Mouse (Mus musculus): ENCODE results near the gene Kcnip4.

Kcnip4 gene

DNA sequence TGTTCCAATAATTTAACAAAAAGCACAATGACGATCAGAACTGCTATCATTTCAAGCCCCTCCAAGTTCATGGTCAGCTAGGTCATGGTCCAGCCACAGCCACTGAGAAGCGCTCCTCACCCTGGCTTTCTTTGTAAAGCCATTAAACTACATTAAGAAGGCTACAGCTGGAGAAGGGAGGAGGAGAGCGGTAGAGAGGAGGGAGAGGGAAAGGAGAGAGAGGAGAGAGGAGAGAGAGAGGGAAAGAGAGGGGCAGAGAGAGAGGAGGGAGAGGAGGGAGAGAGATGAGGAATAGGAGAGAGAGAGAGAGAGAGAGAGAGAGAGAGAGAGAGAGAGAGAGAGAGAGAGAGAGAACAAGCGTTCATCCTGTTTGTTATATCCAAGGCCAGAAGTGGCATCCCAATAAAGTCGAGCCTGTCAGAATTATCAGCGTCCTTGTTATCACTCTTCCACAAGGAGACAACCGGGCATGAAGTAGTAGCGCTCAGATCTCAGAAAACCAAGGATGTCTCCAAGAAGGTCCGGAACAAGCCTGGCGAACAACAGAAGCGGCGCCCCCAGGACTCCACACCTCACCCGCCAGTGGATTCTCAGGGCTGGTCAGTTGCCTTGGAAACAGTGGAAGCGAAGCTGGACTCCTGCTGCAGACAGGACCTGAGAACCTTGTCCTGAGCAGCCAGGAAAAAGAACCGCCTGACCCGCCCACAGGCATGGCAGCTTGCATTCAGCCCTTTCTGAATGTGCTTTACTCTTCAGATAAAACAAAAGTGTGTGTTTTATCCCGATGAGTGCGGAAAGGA lies 635.1 kb downstream of the Kcnip4 start:
- DNase-seq (ENCODE audit: low spot score in 2 of 2): no peak

DNA sequence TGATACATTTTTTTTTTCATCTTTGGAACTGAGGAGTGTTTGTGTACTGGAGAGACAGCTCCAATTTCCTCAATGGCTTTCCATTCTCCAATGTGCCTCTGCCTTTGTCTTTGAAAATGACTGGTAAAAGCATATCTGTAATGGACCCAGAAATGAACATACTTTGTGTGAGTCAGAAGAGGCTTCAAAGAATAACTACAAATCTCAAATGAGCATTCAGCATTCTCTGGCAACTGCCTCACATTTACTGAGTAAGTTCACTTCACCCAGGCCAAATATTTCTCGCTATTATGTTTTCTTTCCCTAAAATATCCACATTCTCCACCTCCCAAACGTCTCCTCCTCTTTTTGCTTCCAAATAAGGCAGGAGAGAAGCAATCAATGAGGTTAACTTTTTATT lies 646.6 kb downstream of the Kcnip4 start:
- DNase-seq (ENCODE audit: low spot score in 2 of 2): no peak

DNA sequence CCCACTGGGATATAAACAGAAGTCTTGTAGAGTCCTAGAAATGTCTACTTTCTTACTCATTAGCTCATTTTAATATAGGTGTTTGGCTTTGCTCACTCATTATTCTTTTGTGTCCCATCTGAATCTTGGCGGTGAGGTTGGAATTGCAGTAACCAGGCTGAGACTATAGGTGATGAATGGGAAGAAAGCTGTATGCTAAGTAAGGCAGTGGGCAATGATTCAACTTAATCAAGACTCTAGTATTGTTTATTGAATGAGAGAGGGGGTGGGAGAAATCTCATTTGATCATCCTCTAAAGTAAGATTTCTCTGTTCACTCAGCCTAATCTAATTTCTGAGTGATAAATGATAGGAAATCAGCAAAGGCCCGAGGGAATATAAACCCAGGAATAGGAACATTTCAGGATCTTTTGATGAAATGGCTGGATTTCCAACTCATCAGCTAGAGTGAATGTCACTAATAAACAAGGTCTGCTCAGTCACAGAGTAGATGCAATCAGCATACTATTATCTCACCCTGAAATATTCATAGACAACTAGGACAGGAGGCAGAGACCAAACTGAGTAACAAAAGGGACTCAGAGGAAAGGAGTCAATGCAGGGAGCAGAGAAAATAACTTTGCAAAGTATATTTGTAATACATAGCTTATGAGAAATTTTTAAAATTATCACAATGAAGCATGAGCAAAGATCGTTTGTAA lies 660.3 kb downstream of the Kcnip4 start:
- DNase-seq (ENCODE audit: low spot score in 2 of 2): no peak

DNA sequence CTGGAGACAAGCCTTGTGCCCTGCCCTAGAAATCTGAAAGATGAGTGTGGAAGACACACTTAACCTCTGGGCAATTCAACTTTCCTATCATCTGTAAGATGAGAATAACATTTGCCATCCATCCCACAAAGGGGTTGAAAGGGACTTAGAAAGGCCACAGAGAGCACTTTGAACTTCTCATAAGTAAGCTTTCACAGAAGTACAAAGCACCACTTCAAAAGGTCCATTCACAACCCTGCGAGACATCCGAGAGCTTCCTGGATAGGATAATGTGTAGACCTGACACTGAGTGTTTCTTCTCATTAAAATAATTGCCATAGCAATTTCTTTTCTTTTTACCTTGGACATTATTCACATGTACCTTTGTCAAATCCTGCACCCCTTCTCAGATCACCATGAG lies 683.7 kb downstream of the Kcnip4 start:
- no peak for DNase-seq (ENCODE audit: low spot score in 2 of 2)

DNA sequence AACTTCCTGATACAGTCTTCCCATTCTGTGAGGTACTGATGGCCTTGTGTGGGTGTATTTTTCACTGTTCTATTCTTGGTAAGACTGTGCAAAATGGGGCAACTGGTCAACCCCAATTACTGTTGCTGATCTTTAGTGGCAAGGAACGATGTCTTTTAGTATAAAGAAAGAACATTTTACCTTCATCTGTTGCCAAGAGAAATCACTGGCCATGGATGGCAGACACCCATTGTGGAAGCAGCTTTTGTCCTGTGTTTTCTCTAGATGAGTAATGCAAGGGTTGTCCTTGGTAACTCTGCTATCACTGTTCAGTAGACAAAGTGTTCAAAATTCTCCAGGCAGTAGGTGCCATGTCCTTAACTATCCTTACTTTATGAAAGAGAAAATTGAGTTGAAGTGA lies 729.2 kb downstream of the Kcnip4 start:
- DNase-seq (ENCODE audit: low spot score in 2 of 2): no peak

DNA sequence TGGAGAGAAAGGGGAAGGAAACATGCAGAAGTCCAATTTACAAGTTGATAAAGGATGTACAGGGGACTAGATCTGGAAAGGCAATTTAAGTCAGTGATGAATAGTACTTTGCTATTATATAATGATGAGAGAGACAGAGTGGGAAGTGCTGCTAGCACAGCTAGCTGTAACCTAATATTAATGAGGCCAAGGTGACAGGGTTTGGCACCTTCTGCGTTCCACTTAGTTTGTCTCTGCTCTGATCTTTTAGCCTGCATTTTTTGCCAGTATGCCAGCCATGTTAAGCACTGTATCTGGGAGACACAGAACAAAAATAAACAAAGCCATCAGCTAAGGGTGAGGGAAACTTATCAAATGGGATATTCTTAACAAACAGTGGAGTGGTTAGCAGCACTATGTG lies 745.3 kb downstream of the Kcnip4 start:
- DNase-seq (ENCODE audit: low spot score in 2 of 2): no peak

DNA sequence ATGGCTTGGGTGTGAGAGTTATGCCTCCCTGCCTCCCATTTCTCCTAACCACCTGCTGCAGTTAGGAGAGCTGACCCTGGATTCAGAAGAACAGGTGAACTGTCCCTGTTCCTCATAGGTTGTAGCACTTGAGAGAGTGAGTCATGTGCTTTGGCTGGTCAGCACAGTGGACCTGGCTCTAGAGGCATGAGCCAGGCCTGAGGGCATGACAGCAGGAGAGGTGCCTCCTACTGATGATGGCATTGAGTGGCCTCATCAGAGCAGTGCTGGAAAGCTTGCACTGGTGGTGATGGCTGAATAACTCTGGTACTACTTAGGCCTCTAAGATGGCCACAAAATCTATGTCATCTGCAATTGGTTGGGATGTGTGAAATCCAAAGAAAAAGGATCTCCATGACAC lies 776.1 kb downstream of the Kcnip4 start:
- no peak for DNase-seq (ENCODE audit: low spot score in 2 of 2)

DNA sequence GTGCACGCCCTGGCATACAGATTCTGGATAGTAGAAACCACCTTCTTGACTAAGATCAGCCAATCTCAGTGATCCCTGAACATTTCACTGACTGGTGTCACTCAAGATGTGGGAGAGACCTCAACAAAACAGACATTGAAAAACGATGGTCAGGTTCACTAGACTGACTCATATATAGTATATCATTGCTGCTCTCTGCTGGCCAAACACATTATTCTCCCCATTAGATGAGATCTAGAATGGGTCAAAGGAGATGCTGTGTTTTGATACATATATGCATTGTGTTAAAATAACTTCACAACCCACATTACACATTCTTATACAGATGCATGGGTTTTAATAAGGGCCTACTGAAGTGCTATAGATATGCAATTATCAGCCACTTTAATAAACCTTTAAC lies 787.1 kb downstream of the Kcnip4 start:
- DNase-seq (ENCODE audit: low spot score in 2 of 2): no peak

DNA sequence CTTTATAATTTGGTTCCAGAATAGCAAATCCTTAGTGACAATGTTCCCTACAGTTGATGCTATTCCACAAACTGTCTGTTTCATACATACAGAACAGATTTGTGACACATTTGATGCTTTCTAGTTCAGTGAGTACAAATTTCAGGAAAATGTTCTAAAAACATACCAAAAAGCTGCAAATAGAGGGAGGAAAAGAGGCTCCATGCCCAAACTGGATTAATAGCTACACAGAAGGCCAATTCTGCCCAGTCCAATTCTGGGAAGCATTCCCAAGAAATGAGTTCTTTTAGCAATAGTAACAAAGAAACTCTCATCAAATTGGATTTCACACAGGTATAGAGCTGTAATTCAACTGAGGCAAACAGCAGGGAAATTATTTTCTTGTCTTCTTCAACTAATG lies 806.5 kb downstream of the Kcnip4 start:
- no peak for DNase-seq (ENCODE audit: low spot score in 2 of 2)

DNA sequence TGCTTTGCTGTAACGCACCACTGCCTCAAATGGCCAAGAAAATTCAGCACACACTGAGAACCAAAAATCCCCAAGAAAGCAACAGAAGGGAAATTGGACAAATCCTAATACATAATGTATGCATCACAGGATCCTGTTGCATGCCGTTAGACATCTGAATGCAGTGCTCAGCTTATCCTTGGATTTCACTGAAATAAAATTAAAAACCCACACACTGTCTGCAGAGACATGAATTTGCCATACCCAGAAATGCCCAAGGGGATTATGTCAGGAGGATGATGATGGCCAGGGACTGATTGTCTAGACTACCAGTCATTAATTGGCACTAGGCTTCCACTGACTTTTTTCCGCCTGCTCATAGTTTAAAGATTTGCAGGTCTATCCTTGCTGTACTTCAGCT lies 818.7 kb downstream of the Kcnip4 start:
- no peak for DNase-seq (ENCODE audit: low spot score in 2 of 2)

DNA sequence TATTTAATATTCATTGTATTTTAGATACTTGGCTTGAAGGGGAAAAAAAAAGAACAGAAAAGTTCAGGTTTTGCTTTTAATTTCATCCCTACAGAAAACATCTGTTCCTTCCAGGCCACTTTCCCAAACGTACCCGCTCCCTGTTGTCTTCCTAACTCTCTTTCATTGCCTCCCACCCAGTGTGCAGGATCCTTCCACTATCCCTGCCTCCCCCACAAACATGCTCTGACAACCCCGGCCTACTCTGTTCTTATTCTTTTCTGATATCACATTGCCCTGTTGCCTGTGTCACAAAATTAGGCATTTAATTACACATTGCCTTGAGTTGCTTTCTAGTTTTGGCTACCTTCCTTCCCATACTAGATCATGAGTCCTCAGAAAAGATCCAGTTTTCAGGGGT lies 837.6 kb downstream of the Kcnip4 start:
- DNase-seq (ENCODE audit: low spot score in 2 of 2): no peak

DNA sequence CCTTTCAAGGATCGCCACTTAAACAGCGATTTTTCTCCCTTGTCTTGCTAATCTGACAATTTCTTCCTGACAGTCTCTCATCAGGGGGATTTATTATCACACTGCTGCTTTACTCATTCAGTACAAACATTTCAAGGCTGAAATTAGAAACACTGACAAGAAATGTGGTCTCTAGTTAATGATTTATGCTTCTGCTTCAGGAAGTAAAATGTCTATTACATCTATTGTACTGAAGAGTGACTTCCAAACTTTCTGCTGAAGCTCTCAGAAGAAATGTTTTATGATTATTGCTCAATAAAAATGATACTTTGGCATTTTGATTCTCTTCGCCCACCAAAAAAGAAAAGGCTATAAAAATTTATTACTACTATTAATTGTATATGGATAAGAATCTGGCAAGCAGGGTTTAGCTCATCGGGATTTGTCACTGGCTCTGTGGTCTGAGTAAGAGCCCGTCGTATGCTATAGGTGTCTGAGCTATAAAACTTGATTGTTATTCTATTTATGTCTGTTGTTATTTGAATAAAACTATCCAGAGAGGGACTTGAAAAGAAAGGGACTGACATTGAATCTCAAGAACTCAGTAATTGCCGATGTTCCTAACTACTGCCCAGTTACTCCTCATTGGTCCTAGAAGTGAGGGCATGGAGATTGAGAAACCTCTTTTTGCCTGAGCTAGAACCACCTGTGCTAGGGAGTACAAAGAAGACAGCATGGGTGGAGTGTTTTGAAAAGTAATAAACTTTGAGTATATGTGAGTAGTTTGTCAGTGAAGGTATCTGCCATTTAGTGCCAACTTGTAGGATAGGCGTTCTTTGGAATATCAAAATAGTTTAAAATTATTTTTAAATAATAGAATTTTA lies 844.7 kb downstream of the Kcnip4 start:
- DNase-seq (ENCODE audit: low spot score in 2 of 2): no peak

DNA sequence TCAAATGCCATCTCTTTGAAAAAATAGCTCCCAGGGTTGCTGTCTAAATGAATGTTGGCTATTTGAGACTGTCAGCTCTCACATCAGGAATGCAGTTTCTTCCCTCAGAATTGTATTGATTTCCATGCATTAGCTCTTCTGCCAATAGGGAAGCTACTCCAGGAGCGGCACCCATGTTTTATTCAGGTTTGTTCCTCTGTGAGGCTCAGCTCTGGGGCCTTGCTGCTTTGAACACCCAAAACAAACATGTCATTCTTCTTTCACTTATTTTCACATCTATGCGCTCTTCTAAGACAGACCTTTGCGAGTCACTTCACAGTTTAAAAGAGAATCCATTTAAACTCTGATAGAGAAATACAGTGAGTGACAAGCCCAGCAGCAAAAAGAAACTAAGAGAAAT lies 862.2 kb downstream of the Kcnip4 start:
- no peak for DNase-seq (ENCODE audit: low spot score in 2 of 2)

DNA sequence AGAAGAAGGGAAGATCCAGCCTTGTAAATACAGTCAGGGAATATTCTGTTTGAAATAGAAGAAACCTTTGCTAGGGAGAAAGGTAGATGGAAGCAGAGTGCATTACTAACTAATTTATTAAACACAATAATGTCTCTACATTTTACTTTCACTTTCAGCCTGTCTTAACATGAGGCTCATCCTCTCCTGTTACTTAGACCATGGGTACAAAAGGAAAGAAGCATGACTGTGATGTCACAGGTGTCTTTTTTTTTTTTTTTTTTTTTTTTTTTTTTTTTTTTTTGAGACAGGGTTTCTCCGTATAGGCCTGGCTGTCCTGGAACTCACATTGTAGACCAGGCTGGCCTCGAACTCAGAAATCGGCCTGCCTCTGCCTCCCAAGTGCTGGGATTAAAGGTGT lies 864.7 kb downstream of the Kcnip4 start:
- DNase-seq (ENCODE audit: low spot score in 2 of 2): no peak

DNA sequence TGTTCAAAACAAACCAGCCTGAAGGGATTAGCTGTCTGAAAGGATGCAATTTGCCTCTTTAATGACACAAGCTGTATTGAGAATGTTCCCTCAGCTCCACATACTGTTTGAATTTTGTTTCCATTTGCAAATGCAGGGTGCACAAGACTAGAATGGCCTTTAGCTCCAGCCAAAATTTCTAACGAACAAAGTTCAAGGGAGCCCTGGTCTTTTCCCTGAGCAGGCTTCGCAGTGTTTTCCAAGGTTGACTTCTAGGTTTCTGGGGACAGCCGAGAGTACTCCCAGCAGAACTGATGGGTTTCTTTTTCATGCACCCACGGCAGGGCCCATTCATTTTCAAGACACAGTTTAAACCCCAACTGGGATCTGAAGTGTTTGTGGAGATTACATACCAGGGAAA lies 874.2 kb downstream of the Kcnip4 start:
- no peak for DNase-seq (ENCODE audit: low spot score in 2 of 2)

DNA sequence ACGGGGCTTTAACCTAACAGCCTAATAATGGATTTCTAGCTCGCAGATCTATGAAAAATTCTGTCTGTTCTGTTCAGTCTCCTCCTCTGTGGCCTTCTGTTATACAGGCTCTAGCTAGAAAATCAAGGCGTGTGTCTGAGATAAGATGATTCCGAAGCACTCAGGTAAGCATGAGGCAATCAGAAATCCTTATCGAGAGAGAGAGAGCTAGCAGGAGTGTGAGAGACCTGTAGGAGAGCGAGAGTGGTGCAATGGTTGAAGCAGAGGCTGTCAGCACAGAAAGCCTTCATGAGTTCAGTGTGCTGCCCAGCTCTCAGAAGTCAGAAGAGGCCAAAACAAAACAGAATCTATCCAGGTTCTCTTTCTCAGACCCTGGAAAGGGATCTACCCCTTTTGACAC lies 888.0 kb downstream of the Kcnip4 start:
- no peak for DNase-seq (ENCODE audit: low spot score in 2 of 2)

DNA sequence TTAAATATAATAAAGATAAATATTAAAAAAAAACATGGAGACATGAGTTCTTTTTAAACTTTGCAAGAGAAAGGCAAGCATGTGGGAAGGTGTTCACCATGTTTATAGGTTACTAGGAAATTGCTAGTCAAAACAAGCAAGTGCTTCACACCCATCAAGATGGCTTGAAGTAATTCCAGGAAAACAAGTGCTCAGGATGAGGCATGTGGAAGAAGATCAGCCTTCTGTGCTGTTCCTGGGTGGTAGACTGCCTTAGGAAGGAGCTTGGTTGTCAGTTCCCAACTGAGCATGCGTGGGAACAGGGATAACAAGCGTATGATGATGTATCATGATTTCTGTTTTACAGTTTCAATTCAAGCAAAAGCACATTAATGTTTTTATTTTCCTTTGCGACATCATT lies 891.1 kb downstream of the Kcnip4 start:
- DNase-seq (ENCODE audit: low spot score in 2 of 2): no peak

DNA sequence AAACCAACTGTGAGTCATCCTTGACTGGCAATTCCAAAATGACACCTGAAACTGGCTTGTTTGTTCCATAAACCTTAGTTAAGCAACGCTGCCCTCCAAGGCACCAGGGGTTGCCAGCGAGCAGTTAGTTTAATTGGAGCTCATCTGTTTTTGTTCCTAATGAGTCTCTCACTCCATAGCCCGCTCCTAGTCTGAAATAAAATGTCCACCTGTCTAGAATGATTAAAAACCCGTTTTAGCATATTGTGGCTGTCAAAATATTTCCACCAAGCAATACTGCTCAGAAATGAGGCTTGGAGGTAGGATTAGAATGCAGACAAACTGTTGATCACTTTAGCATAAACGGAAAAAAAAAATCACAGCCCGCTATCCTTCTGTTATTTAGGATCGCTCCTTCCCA lies 901.3 kb downstream of the Kcnip4 start:
- no peak for DNase-seq (ENCODE audit: low spot score in 2 of 2)

DNA sequence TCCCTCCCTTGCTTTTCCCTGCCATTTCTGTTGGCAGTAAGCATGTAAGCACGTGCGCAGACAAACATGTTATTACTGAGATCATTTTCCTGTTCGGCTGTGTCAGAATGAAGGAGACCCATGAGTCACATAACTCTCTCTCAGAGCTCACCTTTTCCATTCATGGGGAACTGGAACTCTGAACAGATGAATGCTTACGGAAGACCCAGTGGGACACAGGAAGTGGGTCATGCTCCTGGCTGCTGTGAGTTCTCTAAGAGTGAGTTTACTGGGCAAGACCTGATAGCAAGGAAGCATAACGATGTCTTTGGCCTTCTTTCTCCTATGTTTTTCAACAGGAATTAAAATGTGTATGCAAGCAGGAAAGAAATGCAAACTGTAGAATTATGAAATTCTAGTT lies 917.8 kb downstream of the Kcnip4 start:
- DNase-seq (ENCODE audit: low spot score in 2 of 2): no peak

DNA sequence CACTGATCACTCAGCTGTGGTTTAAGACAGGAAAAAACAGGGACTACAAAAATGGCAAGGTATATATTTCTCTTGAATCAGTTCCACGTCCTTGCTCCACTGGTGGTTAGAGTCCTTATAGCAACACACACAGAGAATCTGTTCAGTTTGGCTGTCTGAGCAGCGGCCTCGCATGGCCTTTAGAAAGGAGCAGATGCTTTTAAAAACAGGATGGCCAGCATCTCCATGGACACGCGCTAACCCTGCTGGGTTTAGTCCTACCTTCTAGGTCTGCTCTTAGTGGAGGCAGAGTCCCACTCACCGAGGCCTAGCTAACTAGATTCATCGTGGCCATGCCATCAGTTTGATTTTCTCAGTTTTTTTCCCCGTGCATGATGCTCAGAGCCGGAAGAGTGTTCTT lies 918.4 kb downstream of the Kcnip4 start:
- no peak for DNase-seq (ENCODE audit: low spot score in 2 of 2)

DNA sequence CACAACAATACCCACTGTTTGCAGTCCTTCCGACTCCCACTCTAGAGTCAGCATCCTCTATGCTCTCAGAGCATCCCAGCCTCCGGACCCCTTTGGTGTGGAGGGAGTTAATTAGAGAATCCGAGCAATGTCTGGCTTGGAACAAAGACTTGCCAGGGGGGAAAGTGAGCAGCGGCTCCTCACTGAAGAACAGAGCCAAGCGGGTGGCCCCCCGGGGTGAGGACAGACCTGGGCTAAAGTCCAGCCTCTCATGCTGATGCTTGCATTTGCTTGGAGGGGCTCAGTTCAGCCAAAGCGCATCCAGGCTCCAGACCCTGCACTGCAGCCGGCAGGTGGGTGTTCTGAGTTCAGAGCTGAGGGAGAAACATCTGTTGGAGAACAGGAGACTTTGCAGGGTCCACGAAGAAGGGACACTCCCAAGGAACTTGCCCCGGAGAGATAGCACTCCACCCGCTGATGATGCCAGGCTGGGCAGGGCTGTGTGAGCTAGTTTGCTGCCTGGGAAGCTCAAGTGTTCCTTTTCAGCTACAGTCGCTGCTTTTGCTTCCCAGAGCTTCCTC lies 925.1 kb downstream of the Kcnip4 start:
- DNase-seq (ENCODE audit: low spot score in 2 of 2): no peak

DNA sequence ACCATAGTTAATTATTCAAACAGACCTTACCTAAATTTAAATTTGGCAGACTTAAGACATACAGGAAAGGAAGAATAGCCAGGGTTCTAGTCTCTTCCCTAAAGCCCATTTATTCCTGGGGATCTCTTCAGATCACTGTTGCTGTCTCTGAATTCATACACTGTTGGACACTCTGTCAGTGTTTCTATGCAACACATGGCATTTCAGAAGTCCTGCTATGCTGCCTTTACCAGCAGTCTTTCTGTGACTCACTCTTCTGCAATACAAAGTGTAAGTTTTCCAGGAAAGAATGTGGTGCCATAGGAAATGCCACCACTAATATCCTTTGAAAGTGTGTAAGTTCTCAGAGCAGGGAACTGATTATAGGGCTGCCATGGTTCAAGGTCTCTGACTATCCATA lies 936.7 kb downstream of the Kcnip4 start:
- DNase-seq (ENCODE audit: low spot score in 2 of 2): no peak

Data from urinary bladder, postnatal 36 days (tissue).